Mouse (Mus musculus): ENCODE measurements at regions not wholly inside any gene's neighbourhood (a gene's known extent, or its start where the extent isn't known, plus 50 kb on each side); places are given as distances from the start of the nearest gene placed in this dataset.

DNA sequence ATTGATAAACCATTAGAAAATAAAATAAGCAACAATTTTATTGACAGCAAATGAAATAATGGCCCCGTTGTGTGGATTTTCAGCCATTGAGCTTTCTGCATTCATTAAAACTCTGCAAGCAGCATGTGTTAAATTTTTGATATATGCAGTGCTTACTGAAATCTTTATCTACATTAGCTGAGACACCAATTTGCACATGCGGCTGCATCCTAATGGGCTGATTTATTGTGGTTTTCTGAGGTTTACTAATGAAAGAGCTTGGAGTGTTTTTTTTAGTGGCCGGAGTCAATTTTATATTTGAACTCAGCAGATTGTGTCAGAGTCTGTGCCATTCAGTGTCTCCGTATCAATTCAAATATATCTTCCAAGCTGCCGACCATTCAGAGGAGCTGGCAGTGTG lies 653.3 kb upstream of the Tbl1xr1 start:
- no peaks in the 10 kb centered on the region for H3K27me3 ChIP-seq (ENCODE audit: control insufficient read depth, insufficient read depth, low read depth, low read length)
- no peak overlapping the region for H3K27ac ChIP-seq (ENCODE audit: low read length)
- WGBS (ENCODE audit: insufficient replicate concordance), result 70% methylated on average over 5 of the region's 5 CpGs
- H3K9ac ChIP-seq (ENCODE audit: low read depth, low read length), result no peak overlapping the region
- ATAC-seq (ENCODE audit: low read depth), result no peak
- H3K4me2 ChIP-seq (ENCODE audit: low read depth, low read length), result no peak overlapping the region
- H3K4me1 ChIP-seq (ENCODE audit: control insufficient read depth, low read depth, low read length), result no peaks in the 10 kb centered on the region
- H3K4me3 ChIP-seq (ENCODE audit: low read depth, low read length), result no peak overlapping the region
- no peaks in the 10 kb centered on the region for H3K9me3 ChIP-seq (replicated peaks; ENCODE audit: control insufficient read depth, low read length)
- H3K36me3 ChIP-seq (ENCODE audit: control insufficient read depth, insufficient read depth), result no peaks in the 10 kb centered on the region

DNA sequence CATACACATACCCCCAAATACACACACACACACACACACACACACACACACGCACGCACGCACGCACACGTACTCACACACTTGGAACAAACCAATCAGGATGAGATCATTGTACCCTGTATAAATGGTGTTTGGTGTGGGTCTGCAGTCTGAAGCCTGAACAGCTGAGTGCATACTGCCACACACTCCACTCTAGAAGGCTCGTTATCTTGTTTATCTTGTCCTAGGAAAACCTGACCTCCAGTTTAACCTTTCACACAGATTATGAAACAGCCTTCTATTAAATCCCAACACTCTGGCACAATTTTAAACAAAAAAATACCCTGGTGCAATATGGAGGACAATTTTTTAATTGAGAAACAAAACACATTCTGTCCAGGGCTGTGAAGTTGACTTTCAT lies 649.9 kb upstream of the Tbl1xr1 start:
- Histone ChIP-seq H3K27ac (ENCODE audit: low read length) (no peak overlapping the region), H3K36me3 (ENCODE audit: control insufficient read depth, insufficient read depth) (no peaks in the 10 kb centered on the region), H3K27me3 (ENCODE audit: control insufficient read depth, insufficient read depth, low read depth, low read length) (no peaks in the 10 kb centered on the region), H3K4me3 (ENCODE audit: low read depth, low read length) (no peak overlapping the region), H3K4me2 (ENCODE audit: low read depth, low read length) (no peak overlapping the region), H3K9ac (ENCODE audit: low read depth, low read length) (no peak overlapping the region), H3K4me1 (ENCODE audit: control insufficient read depth, low read depth, low read length) (no peaks in the 10 kb centered on the region), H3K9me3 (replicated peaks; ENCODE audit: control insufficient read depth, low read length) (no peaks in the 10 kb centered on the region)
- peak; percentile 74 for ATAC-seq (ENCODE audit: low read depth)
- WGBS (ENCODE audit: insufficient replicate concordance), result 71% methylated on average over 6 of the region's 6 CpGs

DNA sequence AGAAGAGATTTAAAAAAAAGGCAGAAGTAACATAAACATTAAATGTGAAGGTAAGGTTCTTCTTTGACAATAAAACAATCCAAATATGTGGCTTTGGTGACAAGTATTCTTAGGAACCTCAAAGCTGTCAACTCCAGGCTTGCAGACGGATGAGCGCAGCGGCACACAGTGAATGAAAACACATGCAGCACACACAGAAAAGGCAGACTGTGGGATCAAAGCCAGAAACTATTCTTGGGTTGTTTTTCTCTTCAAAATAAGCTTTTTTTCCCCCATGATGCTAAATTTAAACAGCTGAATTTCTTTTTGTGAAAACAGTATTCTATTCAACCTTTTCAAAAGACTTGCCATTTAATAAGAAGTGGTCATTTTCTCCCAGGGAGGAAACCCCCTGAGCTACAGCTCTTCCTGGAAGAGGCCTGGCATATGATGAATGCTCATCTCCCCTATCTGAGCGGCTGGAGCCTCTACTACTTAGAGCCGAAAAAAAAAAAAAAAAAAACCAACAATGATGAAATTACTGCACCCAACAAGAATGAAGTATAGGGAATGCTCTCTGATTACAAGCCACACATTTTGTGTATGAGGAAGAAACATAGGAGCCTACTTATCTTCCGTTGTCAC lies 648.9 kb upstream of the Tbl1xr1 start:
- ATAC-seq (ENCODE audit: low read depth), result no peak
- no peak overlapping the region for H3K9ac ChIP-seq (ENCODE audit: low read depth, low read length)
- no peak overlapping the region for H3K4me2 ChIP-seq (ENCODE audit: low read depth, low read length)
- no peak overlapping the region for H3K4me3 ChIP-seq (ENCODE audit: low read depth, low read length)
- H3K27ac ChIP-seq (ENCODE audit: low read length), result no peak overlapping the region
- no peaks in the 10 kb centered on the region for H3K36me3 ChIP-seq (ENCODE audit: control insufficient read depth, insufficient read depth)
- no peaks in the 10 kb centered on the region for H3K4me1 ChIP-seq (ENCODE audit: control insufficient read depth, low read depth, low read length)
- no peaks in the 10 kb centered on the region for H3K9me3 ChIP-seq (replicated peaks; ENCODE audit: control insufficient read depth, low read length)
- H3K27me3 ChIP-seq (ENCODE audit: control insufficient read depth, insufficient read depth, low read depth, low read length), result no peaks in the 10 kb centered on the region
- 62% methylated on average over 6 of the region's 6 CpGs for WGBS (ENCODE audit: insufficient replicate concordance)

DNA sequence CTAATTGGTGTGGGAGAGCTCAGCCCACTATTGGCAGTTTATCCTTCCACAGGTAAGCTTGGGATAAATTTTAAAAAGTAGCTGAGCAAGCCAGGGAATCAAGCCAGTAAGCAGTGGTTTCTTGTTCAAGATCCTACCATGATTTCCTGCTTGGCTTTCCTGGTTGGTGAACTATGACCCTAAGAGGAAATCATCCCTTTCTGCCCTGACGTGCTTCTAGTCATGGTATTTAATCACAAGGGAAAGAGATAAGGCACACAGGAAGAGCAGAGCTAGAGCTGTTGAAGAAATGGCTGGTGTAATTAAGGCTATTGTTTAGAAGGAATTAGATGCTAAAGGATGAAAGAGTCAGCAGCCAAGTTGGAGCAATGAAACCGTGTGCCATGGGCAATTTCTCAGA lies 648.3 kb upstream of the Tbl1xr1 start:
- Histone ChIP-seq H3K9me3 (replicated peaks; ENCODE audit: control insufficient read depth, low read length) (no peaks in the 10 kb centered on the region), H3K4me3 (ENCODE audit: low read depth, low read length) (no peak overlapping the region), H3K9ac (ENCODE audit: low read depth, low read length) (no peak overlapping the region), H3K27me3 (ENCODE audit: control insufficient read depth, insufficient read depth, low read depth, low read length) (no peaks in the 10 kb centered on the region), H3K4me2 (ENCODE audit: low read depth, low read length) (no peak overlapping the region), H3K27ac (ENCODE audit: low read length) (no peak overlapping the region), H3K36me3 (ENCODE audit: control insufficient read depth, insufficient read depth) (no peaks in the 10 kb centered on the region), H3K4me1 (ENCODE audit: control insufficient read depth, low read depth, low read length) (no peaks in the 10 kb centered on the region)
- ATAC-seq (ENCODE audit: low read depth), result no peak
- 13% methylated on average over 2 of the region's 2 CpGs for WGBS (ENCODE audit: insufficient replicate concordance)

DNA sequence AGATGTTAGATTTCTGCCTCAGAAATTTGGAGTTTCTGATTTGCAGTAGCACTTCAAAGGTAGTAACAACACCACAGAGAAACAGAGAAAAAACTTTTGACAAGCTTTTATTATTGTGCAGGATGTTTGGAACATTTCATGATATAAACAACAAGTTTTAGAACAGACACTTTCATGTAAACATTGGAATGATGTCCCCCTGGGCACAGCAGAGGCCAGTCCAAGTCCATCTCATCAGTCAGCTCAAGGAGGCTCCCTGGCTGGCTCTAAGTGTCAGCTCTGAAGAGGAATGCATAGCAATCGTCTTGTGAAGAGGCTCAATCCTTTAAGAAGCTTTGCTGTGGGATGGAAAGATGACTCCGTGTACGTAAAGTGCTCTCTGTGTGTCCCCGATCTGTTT lies 612.2 kb upstream of the Tbl1xr1 start:
- Histone ChIP-seq H3K4me1 (ENCODE audit: control insufficient read depth, low read depth, low read length) (no peaks in the 10 kb centered on the region), H3K4me3 (ENCODE audit: low read depth, low read length) (no peak overlapping the region), H3K27ac (ENCODE audit: low read length) (no peak overlapping the region), H3K4me2 (ENCODE audit: low read depth, low read length) (no peak overlapping the region), H3K9me3 (replicated peaks; ENCODE audit: control insufficient read depth, low read length) (no peaks in the 10 kb centered on the region), H3K36me3 (ENCODE audit: control insufficient read depth, insufficient read depth) (no peaks in the 10 kb centered on the region), H3K27me3 (ENCODE audit: control insufficient read depth, insufficient read depth, low read depth, low read length) (no peaks in the 10 kb centered on the region), H3K9ac (ENCODE audit: low read depth, low read length) (no peak overlapping the region)
- WGBS (ENCODE audit: insufficient replicate concordance), result 66% methylated on average over 4 of the region's 4 CpGs
- ATAC-seq (ENCODE audit: low read depth), result no peak

DNA sequence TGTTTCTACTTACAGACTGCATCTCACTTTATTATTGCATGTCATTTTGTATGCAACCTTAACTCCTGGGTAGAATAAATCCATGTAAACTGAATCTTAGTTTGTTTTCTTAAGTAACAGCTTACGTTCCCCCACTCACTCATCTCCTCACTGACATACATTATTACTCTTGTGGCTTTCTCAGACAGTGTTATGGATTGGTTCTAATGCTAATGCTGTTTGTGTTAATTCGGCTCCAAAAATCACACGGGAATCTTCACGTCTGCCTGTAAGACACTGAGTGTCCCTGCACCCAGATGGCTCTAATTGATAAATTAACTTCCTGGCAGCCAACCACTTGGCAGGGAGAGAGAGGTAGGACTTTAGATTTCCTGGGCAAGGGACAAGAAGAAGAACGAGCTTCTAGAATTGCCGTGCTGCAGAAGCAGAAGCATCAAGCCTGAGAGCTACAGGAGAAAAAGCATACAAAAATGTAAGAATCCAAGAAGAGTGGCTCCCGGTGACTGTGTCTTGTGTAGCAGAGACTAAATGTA lies 610.3 kb upstream of the Tbl1xr1 start:
- no peak for ATAC-seq (ENCODE audit: low read depth)
- Histone ChIP-seq H3K4me2 (ENCODE audit: low read depth, low read length) (no peak overlapping the region), H3K9me3 (replicated peaks; ENCODE audit: control insufficient read depth, low read length) (no peaks in the 10 kb centered on the region), H3K27me3 (ENCODE audit: control insufficient read depth, insufficient read depth, low read depth, low read length) (no peaks in the 10 kb centered on the region), H3K36me3 (ENCODE audit: control insufficient read depth, insufficient read depth) (no peaks in the 10 kb centered on the region), H3K4me3 (ENCODE audit: low read depth, low read length) (no peak overlapping the region), H3K9ac (ENCODE audit: low read depth, low read length) (no peak overlapping the region), H3K4me1 (ENCODE audit: control insufficient read depth, low read depth, low read length) (no peaks in the 10 kb centered on the region), H3K27ac (ENCODE audit: low read length) (no peak overlapping the region)
- WGBS (ENCODE audit: insufficient replicate concordance), result 43% methylated on average over 7 of the region's 7 CpGs

DNA sequence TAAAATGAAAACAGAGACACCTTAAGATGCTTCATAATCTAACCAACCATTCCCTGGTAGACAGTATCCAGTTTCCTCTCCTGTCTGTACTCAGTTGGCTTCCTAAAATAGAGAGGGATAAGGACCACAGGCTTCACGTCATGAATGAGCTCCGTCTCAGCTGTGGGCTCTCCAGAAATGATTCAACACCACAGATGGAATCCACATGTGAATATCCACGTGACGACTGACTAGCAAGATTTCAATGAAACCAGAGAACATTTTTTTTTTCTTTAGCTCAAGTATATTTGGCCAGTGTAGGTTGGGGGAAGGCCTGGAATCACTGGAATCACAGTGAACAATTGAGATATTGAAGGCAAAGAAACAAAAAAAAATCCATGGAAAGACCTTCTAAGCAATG lies 599.1 kb upstream of the Tbl1xr1 start:
- Histone ChIP-seq H3K9me3 (replicated peaks; ENCODE audit: control insufficient read depth, low read length) (no peaks in the 10 kb centered on the region), H3K27me3 (ENCODE audit: control insufficient read depth, insufficient read depth, low read depth, low read length) (no peaks in the 10 kb centered on the region), H3K27ac (ENCODE audit: low read length) (no peak overlapping the region), H3K4me2 (ENCODE audit: low read depth, low read length) (no peak overlapping the region), H3K36me3 (ENCODE audit: control insufficient read depth, insufficient read depth) (no peaks in the 10 kb centered on the region), H3K9ac (ENCODE audit: low read depth, low read length) (no peak overlapping the region), H3K4me1 (ENCODE audit: control insufficient read depth, low read depth, low read length) (no peaks in the 10 kb centered on the region), H3K4me3 (ENCODE audit: low read depth, low read length) (no peak overlapping the region)
- WGBS (ENCODE audit: insufficient replicate concordance), result 69% methylated on average over 4 of the region's 4 CpGs
- ATAC-seq (ENCODE audit: low read depth), result no peak

DNA sequence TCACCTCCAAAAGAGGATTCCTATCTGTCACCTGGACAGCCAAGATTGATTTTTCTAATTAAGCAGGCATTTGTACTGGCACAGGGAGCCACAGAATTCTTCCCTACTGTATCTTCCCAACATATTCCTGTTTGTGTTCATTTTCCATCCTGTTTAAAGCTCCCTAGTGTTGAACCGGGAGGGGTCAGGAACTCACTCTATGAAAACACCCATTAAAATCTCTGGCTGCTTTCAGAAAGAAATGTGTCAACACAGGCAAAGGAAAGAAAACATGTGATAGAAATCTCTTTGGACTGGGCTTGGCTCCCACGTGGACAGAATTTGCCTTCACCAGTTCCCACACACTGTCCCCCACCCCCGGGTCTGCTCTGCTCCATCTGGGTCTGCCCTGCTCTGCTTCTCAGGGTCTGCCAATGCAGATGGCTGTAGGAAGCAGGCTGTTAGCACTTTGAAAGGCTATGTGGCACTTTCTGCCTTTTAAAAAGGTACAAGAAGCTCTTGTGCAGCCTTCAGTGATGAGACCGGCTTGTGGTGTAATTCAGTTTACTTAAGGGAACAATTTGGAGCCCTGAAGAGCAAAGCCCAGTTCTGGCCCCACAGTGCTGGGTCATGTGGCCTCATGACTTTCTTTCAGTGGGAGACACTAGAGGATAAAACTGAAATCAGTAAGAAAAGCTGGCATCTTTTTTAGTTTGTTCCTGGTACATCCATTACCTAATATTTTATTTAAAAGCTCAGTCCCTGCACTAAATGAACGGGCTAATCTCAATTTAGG lies 597.2 kb upstream of the Tbl1xr1 start:
- no peak overlapping the region for H3K27ac ChIP-seq (ENCODE audit: low read length)
- no peak overlapping the region for H3K4me3 ChIP-seq (ENCODE audit: low read depth, low read length)
- no peaks in the 10 kb centered on the region for H3K27me3 ChIP-seq (ENCODE audit: control insufficient read depth, insufficient read depth, low read depth, low read length)
- no peaks in the 10 kb centered on the region for H3K36me3 ChIP-seq (ENCODE audit: control insufficient read depth, insufficient read depth)
- H3K4me1 ChIP-seq (ENCODE audit: control insufficient read depth, low read depth, low read length), result no peaks in the 10 kb centered on the region
- H3K9ac ChIP-seq (ENCODE audit: low read depth, low read length), result no peak overlapping the region
- no peak overlapping the region for H3K4me2 ChIP-seq (ENCODE audit: low read depth, low read length)
- H3K9me3 ChIP-seq (replicated peaks; ENCODE audit: control insufficient read depth, low read length), result no peaks in the 10 kb centered on the region
- no peak for ATAC-seq (ENCODE audit: low read depth)
- WGBS (ENCODE audit: insufficient replicate concordance), result 45% methylated on average over 5 of the region's 5 CpGs

DNA sequence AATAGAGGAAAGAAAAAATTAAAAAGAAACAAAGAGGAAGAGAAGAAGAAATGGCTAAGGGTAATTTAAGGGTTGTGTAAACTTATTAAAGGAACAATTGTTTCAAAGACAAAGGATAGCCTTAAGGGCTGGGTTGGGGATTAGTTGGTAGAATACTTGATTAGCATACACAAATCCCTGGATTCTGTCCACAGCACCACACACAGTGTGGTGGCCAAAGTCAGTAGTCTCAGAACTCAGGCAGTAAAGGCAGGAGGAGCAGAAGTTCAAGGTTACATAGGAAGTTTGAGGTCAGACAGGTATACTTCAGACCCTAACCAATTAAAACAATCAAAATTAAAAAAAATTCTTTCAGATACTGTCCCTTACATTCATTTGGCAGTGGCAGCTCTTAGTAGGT lies 596.6 kb upstream of the Tbl1xr1 start:
- no peak overlapping the region for H3K4me2 ChIP-seq (ENCODE audit: low read depth, low read length)
- no peak for ATAC-seq (ENCODE audit: low read depth)
- no peaks in the 10 kb centered on the region for H3K9me3 ChIP-seq (replicated peaks; ENCODE audit: control insufficient read depth, low read length)
- no peaks in the 10 kb centered on the region for H3K36me3 ChIP-seq (ENCODE audit: control insufficient read depth, insufficient read depth)
- no peak overlapping the region for H3K9ac ChIP-seq (ENCODE audit: low read depth, low read length)
- no peak overlapping the region for H3K4me3 ChIP-seq (ENCODE audit: low read depth, low read length)
- no peak overlapping the region for H3K27ac ChIP-seq (ENCODE audit: low read length)
- H3K27me3 ChIP-seq (ENCODE audit: control insufficient read depth, insufficient read depth, low read depth, low read length), result no peaks in the 10 kb centered on the region
- no peaks in the 10 kb centered on the region for H3K4me1 ChIP-seq (ENCODE audit: control insufficient read depth, low read depth, low read length)

Data from liver, embryonic 16.5 days (tissue).